Mouse (Mus musculus) heart, embryonic 11.5 days (tissue): Measurements from ENCODE around the gene Col24a1. TPM values are rescaled to one million over a fixed set of nuclear protein-coding genes. Genes with fewer than 3 reads are reported as not detected.

Experiments
- ATAC-seq: fragments of 200-750 bp; cut with Nextera tagmentation; replicated peaks from 2 replicates; pipeline ENCODE4 v1.8.0; 2017; ENCODE audit warnings: moderate library complexity; ENCODE audit not compliant: insufficient number of reproducible peaks, low FRiP score, low TSS enrichment
- H3K27ac ChIP-seq: fragments of 300-500 bp; sonication (generic); 2 replicates; pipeline ENCODE4 v1.5.1; 2014; ENCODE audit warnings: mild to moderate bottlenecking, low read depth, low read length
- H3K27me3 ChIP-seq: fragments of 300-500 bp; sonication (generic); 2 replicates; pipeline ENCODE4 v1.6.1; 2014; ENCODE audit warnings: mild to moderate bottlenecking, low read length, mixed read lengths; ENCODE audit not compliant: control insufficient read depth, insufficient read depth
- H3K36me3 ChIP-seq: fragments of 300-500 bp; sonication (generic); 2 replicates; pipeline ENCODE4 v1.6.1; 2014; ENCODE audit warnings: mild to moderate bottlenecking, low read length, moderate library complexity, mixed read lengths; ENCODE audit not compliant: control insufficient read depth, insufficient read depth
- H3K4me1 ChIP-seq: fragments of 300-500 bp; sonication (generic); 2 replicates; pipeline ENCODE4 v1.6.1; 2014; ENCODE audit warnings: low read length; ENCODE audit not compliant: control insufficient read depth, insufficient read depth
- H3K4me2 ChIP-seq: fragments of 300-500 bp; sonication (generic); 2 replicates; pipeline ENCODE4 v1.6.1; 2014; ENCODE audit warnings: mild to moderate bottlenecking, moderate library complexity
- H3K4me3 ChIP-seq: fragments of 300-500 bp; sonication (generic); 2 replicates; pipeline ENCODE4 v1.5.1; 2014; ENCODE audit warnings: low read depth, low read length
- H3K9ac ChIP-seq: fragments of 300-500 bp; sonication (generic); 2 replicates; pipeline ENCODE4 v1.6.1; 2014; ENCODE audit warnings: mild to moderate bottlenecking, low read depth, low read length, moderate library complexity
- H3K9me3 ChIP-seq: fragments of 300-500 bp; sonication (generic); replicated peaks from 2 replicates; pipeline ENCODE4 v1.6.1; 2016; ENCODE audit warnings: low read length; ENCODE audit not compliant: control insufficient read depth
- WGBS: fragments of 180-500 bp; shearing (Covaris S2); extraction: QIAGEN DNeasy Blood & Tissue Kit; methylation state at CpG from one replicate; pipeline ENCODE4 v1.1.7; 2014; ENCODE audit not compliant: insufficient replicate concordance; 5-methylcytosine and 5-hydroxymethylcytosine counted together
- polyA plus RNA-seq: library from polyadenylated mRNA; unstranded; fragments of >200 nt; fragmentation: Nextera tagmentation; extraction: Ambion mirVana; gene quantifications from 2 replicates; pipeline ENCODE4 v1.2.1, GENCODE M21; 2014

Gene Col24a1
- polyA plus RNA-seq, 1 experiment from 2014 or later = 0.36 TPM

GRCm38 (mm10) chr3:145575340-145575739 is 283.1 kb downstream of the Col24a1 start:
- Histone ChIP-seq H3K4me1 (peaks cover 12% of the 10 kb centered on the region), H3K4me2 (no peak overlapping the region; the same call in 1 of the 2 replicates), H3K27me3 (no peaks in the 10 kb centered on the region), H3K27ac (no peak overlapping the region), H3K4me3 (peak overlapping the region; percentile 79; the same call in 1 of the 2 replicates), H3K9ac (no peak overlapping the region), H3K36me3 (peaks cover 10% of the 10 kb centered on the region), H3K9me3 (no peaks in the 10 kb centered on the region)
- WGBS = 77% methylated on average over 7 of the region's 7 CpGs
- ATAC-seq = no peak

- peak; percentile 88 for ATAC-seq
- Histone ChIP-seq H3K36me3 (peaks cover 10% of the 10 kb centered on the region), H3K27ac (0 out of 2 replicates have a peak within 1 kb of the TSS, but pooled peaks have one; percentile 3), H3K27me3 (no peaks in the 10 kb centered on the region), H3K9ac (peak within 1 kb of the TSS; percentile 78), H3K4me3 (peak within 1 kb of the TSS; percentile 79), H3K9me3 (no peaks in the 10 kb centered on the region), H3K4me2 (peak within 1 kb of the TSS; percentile 95), H3K4me1 (peaks cover 12% of the 10 kb centered on the region)
- 5% methylated on average over 37 of the region's 37 CpGs for WGBS
These were observed 283.6 kb downstream of the Col24a1 start, which contains the start of gene Znhit6 for GRCm38 (mm10) chr3:145575743-145576481. TSS of gene Znhit6 (plus strand) at chr3:145576205.

- Histone ChIP-seq H3K4me3 (peak overlapping the region; percentile 79), H3K4me2 (peak overlapping the region; percentile 95), H3K9me3 (no peaks in the 10 kb centered on the region), H3K27ac (0 out of 2 replicates have a peak overlapping the region, but pooled peaks have one; percentile 3), H3K4me1 (peaks cover 12% of the 10 kb centered on the region), H3K27me3 (no peaks in the 10 kb centered on the region), H3K9ac (peak overlapping the region; percentile 78), H3K36me3 (peaks cover 10% of the 10 kb centered on the region)
- 0% methylated on average over 11 of the region's 11 CpGs for WGBS
- ATAC-seq = peak; percentile 74
These were observed 284.2 kb downstream of the Col24a1 start for GRCm38 (mm10) chr3:145576482-145576822.

DNA sequence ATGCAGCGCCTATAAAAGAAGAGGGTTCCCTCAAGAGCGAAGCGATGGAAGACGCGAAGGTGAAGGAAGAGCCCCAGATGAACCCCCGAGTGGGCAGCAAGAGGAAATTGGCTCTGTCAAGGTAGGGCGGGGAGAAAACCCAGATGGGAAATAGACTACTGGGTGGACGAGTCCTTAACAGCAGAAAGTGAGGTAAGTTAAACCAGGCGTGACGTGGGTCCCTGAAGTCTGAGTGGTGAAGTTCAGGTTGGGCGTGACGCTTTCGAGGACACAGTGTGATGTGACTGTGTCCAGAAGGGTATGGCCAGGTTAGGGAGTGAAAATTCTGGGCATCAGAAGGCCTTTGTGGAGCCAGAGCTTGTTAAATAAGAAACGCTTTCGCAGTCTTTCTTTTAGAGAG is 284.6 kb downstream of the Col24a1 start:
- H3K9ac ChIP-seq = peak overlapping the region; percentile 78
- H3K4me1 ChIP-seq = peaks cover 12% of the 10 kb centered on the region
- peaks cover 10% of the 10 kb centered on the region for H3K36me3 ChIP-seq
- no peak for ATAC-seq
- H3K27me3 ChIP-seq = no peaks in the 10 kb centered on the region
- no peak overlapping the region for H3K27ac ChIP-seq
- H3K9me3 ChIP-seq = no peaks in the 10 kb centered on the region
- peak overlapping the region; percentile 79 for H3K4me3 ChIP-seq
- WGBS = 29% methylated on average over 15 of the region's 15 CpGs
- H3K4me2 ChIP-seq = peak overlapping the region; percentile 95

GRCm38 (mm10) chr3:145583043-145583442 is 290.8 kb downstream of the Col24a1 start:
- no peaks in the 10 kb centered on the region for H3K27me3 ChIP-seq
- no peak overlapping the region for H3K27ac ChIP-seq
- no peak overlapping the region for H3K9ac ChIP-seq
- H3K4me1 ChIP-seq = no peaks in the 10 kb centered on the region
- WGBS = 73% methylated on average over 4 of the region's 4 CpGs
- no peaks in the 10 kb centered on the region for H3K9me3 ChIP-seq
- H3K36me3 ChIP-seq = peaks cover 24% of the 10 kb centered on the region
- no peak overlapping the region for H3K4me3 ChIP-seq
- ATAC-seq = no peak
- no peak overlapping the region for H3K4me2 ChIP-seq

DNA sequence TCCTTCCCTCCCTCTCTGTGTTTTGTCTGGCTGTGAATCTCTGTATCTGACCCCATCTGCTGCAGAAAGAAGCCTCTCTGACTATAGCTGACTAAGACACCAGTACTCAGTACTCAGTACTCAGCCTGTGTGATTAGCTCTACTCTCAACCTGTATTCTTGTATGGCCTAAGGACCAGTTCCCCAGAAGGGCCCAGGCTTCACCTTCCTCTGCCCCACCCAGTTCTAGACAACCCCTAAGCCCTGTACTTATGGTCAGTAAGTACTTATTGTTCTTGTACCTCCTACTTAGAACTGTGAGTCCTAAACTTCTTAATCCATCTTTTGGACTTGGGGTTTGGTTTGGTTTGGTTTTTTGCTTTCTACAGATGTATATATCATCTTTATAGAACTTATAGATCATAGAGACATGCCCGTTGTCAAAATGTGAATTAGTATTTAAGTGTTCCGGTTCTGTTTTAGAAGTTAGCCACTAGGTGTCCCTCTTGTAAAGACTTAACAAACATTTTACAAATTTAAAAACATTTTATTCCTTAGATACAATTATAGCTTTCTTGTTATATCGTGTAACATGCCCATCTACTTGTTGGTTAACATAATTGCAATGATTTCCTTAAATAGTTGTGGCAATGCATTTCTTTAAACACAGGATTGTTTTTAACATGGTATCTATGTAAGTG is 291.4 kb downstream of the Col24a1 start:
- 67% methylated on average over 3 of the region's 3 CpGs for WGBS
- ATAC-seq = no peak

GRCm38 (mm10) chr3:145590562-145590961 is 298.3 kb downstream of the Col24a1 start:
- no peak overlapping the region for H3K27ac ChIP-seq
- no peaks in the 10 kb centered on the region for H3K9me3 ChIP-seq
- no peak overlapping the region for H3K4me3 ChIP-seq
- H3K9ac ChIP-seq = no peak overlapping the region
- H3K36me3 ChIP-seq = peaks cover 25% of the 10 kb centered on the region
- H3K4me1 ChIP-seq = no peaks in the 10 kb centered on the region
- H3K4me2 ChIP-seq = no peak overlapping the region
- no peaks in the 10 kb centered on the region for H3K27me3 ChIP-seq
- peak; percentile 84 for ATAC-seq
- 90% methylated on average over 4 of the region's 4 CpGs for WGBS

More for the DNA sequence above, 291.4 kb downstream of the Col24a1 start:
- Histone ChIP-seq H3K9ac (no peak overlapping the region), H3K27ac (no peak overlapping the region), H3K36me3 (peaks cover 21% of the 10 kb centered on the region), H3K27me3 (no peaks in the 10 kb centered on the region), H3K4me1 (no peaks in the 10 kb centered on the region), H3K4me2 (no peak overlapping the region), H3K4me3 (no peak overlapping the region), H3K9me3 (no peaks in the 10 kb centered on the region)

DNA sequence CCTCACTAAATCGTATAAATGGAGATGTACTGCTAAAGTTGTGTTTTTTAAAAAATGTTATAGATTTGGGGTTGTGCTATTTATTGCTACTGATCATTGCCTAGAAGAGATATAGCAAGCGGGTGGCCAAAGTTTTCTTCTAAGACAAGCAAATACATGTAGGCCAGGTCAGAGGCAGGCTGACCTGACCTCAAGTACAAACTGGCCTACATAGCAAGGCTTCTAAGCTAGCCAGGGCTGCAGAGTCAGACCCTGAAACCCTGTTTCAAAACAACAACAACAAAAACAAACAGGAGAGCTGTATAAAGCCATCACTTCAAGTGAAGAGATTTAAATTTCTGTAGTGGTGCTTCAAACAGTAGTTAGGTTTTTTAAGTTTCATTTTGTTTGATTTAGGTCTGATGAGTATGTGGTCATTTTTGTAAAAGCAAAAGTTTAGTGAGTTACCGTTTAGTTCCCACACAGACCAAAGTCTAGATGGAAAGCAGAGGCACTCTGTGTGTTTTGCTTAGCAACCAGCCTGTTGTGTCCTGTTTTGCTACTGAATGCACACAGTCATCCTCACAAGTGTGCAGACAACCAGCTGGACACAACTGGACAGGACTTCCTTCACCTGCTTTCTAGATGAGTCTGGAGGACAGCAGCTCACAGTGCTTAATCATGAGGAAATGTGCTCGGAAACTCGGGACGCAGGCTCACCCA is 299.7 kb downstream of the Col24a1 start:
- H3K9me3 ChIP-seq = no peaks in the 10 kb centered on the region
- WGBS = 90% methylated on average over 6 of the region's 6 CpGs
- peaks cover 18% of the 10 kb centered on the region for H3K36me3 ChIP-seq

More for the DNA sequence above, 299.7 kb downstream of the Col24a1 start:
- no peak overlapping the region for H3K9ac ChIP-seq
- H3K4me2 ChIP-seq = no peak overlapping the region
- no peaks in the 10 kb centered on the region for H3K27me3 ChIP-seq
- H3K4me1 ChIP-seq = no peaks in the 10 kb centered on the region
- ATAC-seq = no peak
- H3K27ac ChIP-seq = no peak overlapping the region
- no peak overlapping the region for H3K4me3 ChIP-seq
